ENCODE assay signal across 19 mouse cellular contexts in genomic region chr2:151891031-151891430, GRCm38 (mm10). TPM values are rescaled to one million over a fixed set of nuclear protein-coding genes. Genes with fewer than 3 reads are reported as not detected.
A peak's percentile ranks its signal among the peaks of the same experiment; 100 is the strongest.
DNase-seq lines count a peak whose midpoint lies in the region; ATAC-seq lines count a peak whose summit lies in the region.
"Had no signal": no experiment of that assay in that cellular context is flagged by ENCODE, and none has a peak within 500 bp of the region (broad histone marks: within the 10 kb centered on the region; RNA-seq: fewer than 3 reads in every experiment).

No protein-coding gene starts in this region.

- 61% methylated on average over 6 of the region's 6 CpGs for WGBS in kidney, embryonic 15.5 days

- DNase-seq in cerebellum, postnatal 10 days: peak; percentile 51 to 73
- DNase-seq in cerebellum, postnatal 36 days: no peak
- peak; percentile 14 to 39 for DNase-seq in kidney, postnatal 25 days
- peak; percentile 55 for DNase-seq in layer of hippocampus, adult 9-11 months
- DNase-seq in telencephalon, adult 2 months (ENCODE audit: low read depth, low spot score): peak; percentile 8
- no peak for DNase-seq in liver
- no peak for DNase-seq in testis, postnatal 10 days (ENCODE audit: low spot score)
- DNase-seq: adrenal gland, adult 2 months; kidney, adult 18-20 months; lung, adult 18-20 months had no signal

- no peak for ATAC-seq in kidney, embryonic 15.5 days (replicated peaks; ENCODE audit: low FRiP score)
- ATAC-seq: forebrain, embryonic 13.5 days had no signal

- no peak overlapping the region for H3K9ac ChIP-seq in kidney, embryonic 15.5 days
- H3K9ac ChIP-seq: embryonic facial prominence, embryonic 15.5 days; forebrain, embryonic 13.5 days; heart, embryonic 13.5 days; hindbrain, embryonic 13.5 days; limb, embryonic 13.5 days; neural tube, embryonic 13.5 days had no signal

- H3K36me3 ChIP-seq in kidney, embryonic 15.5 days: no peaks in the 10 kb centered on the region
- H3K36me3 ChIP-seq: embryonic facial prominence, embryonic 15.5 days; heart, embryonic 13.5 days; hindbrain, embryonic 13.5 days; limb, embryonic 13.5 days; neural tube, embryonic 13.5 days had no signal

- no peak overlapping the region for H3K4me2 ChIP-seq in kidney, embryonic 15.5 days
- H3K4me2 ChIP-seq: embryonic facial prominence, embryonic 15.5 days; forebrain, embryonic 13.5 days; heart, embryonic 13.5 days; hindbrain, embryonic 13.5 days; limb, embryonic 13.5 days; neural tube, embryonic 13.5 days had no signal

- H3K4me3 ChIP-seq in kidney, embryonic 15.5 days (replicated peaks): no peak overlapping the region
- H3K4me3 ChIP-seq: embryonic facial prominence, embryonic 15.5 days; forebrain, embryonic 13.5 days; heart, embryonic 13.5 days; hindbrain, embryonic 13.5 days; limb, embryonic 13.5 days; neural tube, embryonic 13.5 days had no signal

- no peaks in the 10 kb centered on the region for H3K27me3 ChIP-seq in kidney, embryonic 15.5 days
- H3K27me3 ChIP-seq: embryonic facial prominence, embryonic 15.5 days; forebrain, embryonic 13.5 days; heart, embryonic 13.5 days; hindbrain, embryonic 13.5 days; limb, embryonic 13.5 days; neural tube, embryonic 13.5 days had no signal

- H3K9me3 ChIP-seq in kidney, embryonic 15.5 days (replicated peaks): no peaks in the 10 kb centered on the region
- H3K9me3 ChIP-seq: embryonic facial prominence, embryonic 15.5 days; forebrain, embryonic 13.5 days; heart, embryonic 13.5 days; hindbrain, embryonic 13.5 days; limb, embryonic 13.5 days; neural tube, embryonic 13.5 days had no signal

- H3K4me1 ChIP-seq in kidney, embryonic 15.5 days: peaks cover 20% of the 10 kb centered on the region
- H3K4me1 ChIP-seq: embryonic facial prominence, embryonic 15.5 days; heart, embryonic 13.5 days had no signal

- H3K27ac ChIP-seq in kidney, embryonic 15.5 days: no peak overlapping the region
- H3K27ac ChIP-seq: embryonic facial prominence, embryonic 15.5 days; forebrain, embryonic 13.5 days; heart, embryonic 13.5 days; hindbrain, embryonic 13.5 days; limb, embryonic 13.5 days; macrophage; neural tube, embryonic 13.5 days had no signal

RNA-seq across cellular contexts. Expression of gene Angpt4, which starts 20.0 kb away (rescaled TPM):
- polyA plus RNA-seq in kidney, embryonic 15.5 days (2015; fragmentation: Nextera tagmentation; extraction: Ambion mirVana): 2.1 and 2.7 TPM in 2 replicates
- polyA plus RNA-seq: forebrain, embryonic 13.5 days; macrophage had no signal

RNA-seq across cellular contexts. Expression of gene Rspo4, which starts 48.3 kb away (rescaled TPM):
- polyA plus RNA-seq in kidney, embryonic 15.5 days (2015; fragmentation: Nextera tagmentation; extraction: Ambion mirVana): 0.06 TPM in 1 of 2 replicates, not detected in the other
- polyA plus RNA-seq: heart, embryonic 13.5 days; macrophage; thymus, postnatal 0 days had no signal

Comparison
In these comparisons a context has a peak if more than half of its experiments do, and no peak if none do; other contexts are left out.
1. DNase-seq: peak in cerebellum, postnatal 10 days (2 of 2), kidney, postnatal 25 days (2 of 2), layer of hippocampus, adult 9-11 months (single experiment) and telencephalon, adult 2 months (single experiment); none in cerebellum, postnatal 36 days (0 of 2), liver (single experiment) and testis, postnatal 10 days (single experiment).